Mouse (Mus musculus): ENCODE results near the gene Ice2.

DNA sequence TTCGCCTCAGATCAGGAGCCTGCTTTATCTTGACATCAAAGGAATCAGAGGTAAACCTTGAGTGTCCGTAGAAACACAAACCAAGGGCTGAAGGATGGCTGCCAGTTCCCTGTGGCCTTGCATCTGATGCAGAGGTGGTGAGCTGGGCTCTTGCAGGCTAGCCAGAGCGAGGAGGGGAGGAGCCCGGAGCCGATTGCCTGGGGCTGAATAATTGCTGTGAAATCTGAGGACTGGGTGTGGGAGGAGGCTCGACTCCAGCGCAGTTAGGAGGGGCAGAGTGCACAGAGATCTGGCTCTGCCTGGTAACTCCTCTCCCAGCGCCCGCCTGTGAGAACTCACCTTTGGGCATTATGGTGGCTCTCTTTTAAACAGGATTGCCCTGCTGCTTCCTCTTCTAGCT, 71.3 kb downstream of the Ice2 start:
- TF ChIP-seq CTCF (IDR thresholded peaks at IDR 0.05; ENCODE audit: low read depth) (no peak), EP300 (IDR thresholded peaks at IDR 0.05; ENCODE audit: low read depth) (no peak)

Measured in liver, postnatal 0 days (tissue).